Mouse (Mus musculus) ES-Bruce4 (cell line): Measurements from ENCODE around the gene Ntn1. TPM values are rescaled to one million over a fixed set of nuclear protein-coding genes. Genes with fewer than 3 reads are reported as not detected.

Source experiments
- H3K27ac ChIP-seq: 2 replicates; pipeline ENCODE4 v1.5.1; 2012; ENCODE audit warnings: low read length, inconsistent platforms; ENCODE audit not compliant: insufficient read depth
- H3K27me3 ChIP-seq: 2 replicates; pipeline ENCODE4 v1.6.1; 2012; ENCODE audit warnings: mild to moderate bottlenecking, low read length, inconsistent platforms; ENCODE audit not compliant: control insufficient read depth, poor library complexity, insufficient read depth, severe bottlenecking
- H3K36me3 ChIP-seq: 2 replicates; pipeline ENCODE4 v1.6.1; 2012; ENCODE audit warnings: inconsistent platforms, mild to moderate bottlenecking, low read length, moderate library complexity; ENCODE audit not compliant: control insufficient read depth, poor library complexity, insufficient read depth, severe bottlenecking
- H3K4me1 ChIP-seq: one replicate; pipeline ENCODE4 v1.8.1; 2011; ENCODE audit warnings: low read length; ENCODE audit not compliant: control insufficient read depth, insufficient read depth
- H3K4me3 ChIP-seq: 2 replicates; pipeline ENCODE4 v1.5.1; 2011; ENCODE audit warnings: low read depth, mild to moderate bottlenecking, low read length
- H3K9ac ChIP-seq: 2 replicates; pipeline ENCODE4 v1.6.1; 2012; ENCODE audit warnings: low read depth, mild to moderate bottlenecking, inconsistent platforms; ENCODE audit not compliant: poor library complexity, severe bottlenecking
- H3K9me3 ChIP-seq: replicated peaks from 2 replicates; pipeline ENCODE4 v1.6.1; 2012; ENCODE audit warnings: mild to moderate bottlenecking, low read length, inconsistent platforms; ENCODE audit not compliant: control insufficient read depth, poor library complexity, insufficient read depth, severe bottlenecking
- CTCF ChIP-seq: IDR thresholded peaks from one replicate; pipeline ENCODE4 v1.8.1; 2011; ENCODE audit warnings: low read depth, low read length
- EP300 ChIP-seq: IDR thresholded peaks from 2 replicates; pipeline ENCODE4 v1.6.1; 2011; ENCODE audit warnings: low read depth, low read length; ENCODE audit not compliant: insufficient read depth
- POLR2A ChIP-seq: IDR thresholded peaks from one replicate; pipeline ENCODE4 v1.8.1; 2011; ENCODE audit warnings: low read length; ENCODE audit not compliant: insufficient read depth
- polyA plus RNA-seq: library from polyadenylated mRNA; stranded (reverse); fragments of >200 nt; gene quantifications from 2 replicates; pipeline ENCODE4 v1.2.4, GENCODE M21; 2011; ENCODE audit warnings: low read depth; ENCODE audit not compliant: missing spikeins, insufficient read depth, insufficient read length

The Ntn1 gene
- polyA plus RNA-seq, 1 experiment: 22.3 TPM

DNA sequence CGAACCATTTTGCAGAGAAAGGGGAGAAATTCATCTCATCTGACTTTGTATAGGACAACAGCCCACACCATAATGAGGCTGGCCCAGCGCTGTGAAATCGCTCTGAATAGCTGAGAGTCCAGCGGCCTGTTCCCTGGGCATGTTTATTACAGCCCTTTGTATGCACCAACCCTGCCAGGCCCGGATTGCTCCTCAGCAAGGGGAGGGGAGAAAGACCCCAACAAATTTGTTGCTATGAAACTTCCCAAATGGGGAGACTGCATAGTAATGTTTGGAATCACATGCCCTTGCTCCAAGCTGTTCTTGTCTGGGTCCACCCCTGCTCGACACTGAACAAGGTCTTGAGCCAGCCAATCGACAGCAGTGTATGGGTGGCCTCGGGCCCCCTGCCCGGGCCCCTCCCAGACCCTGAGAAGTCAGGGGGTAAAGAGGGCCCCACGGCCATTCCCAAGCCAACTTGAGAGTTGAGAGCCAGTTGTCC is 126.3 kb downstream of the Ntn1 start:
- Histone ChIP-seq H3K9me3 (no peaks in the 10 kb centered on the region), H3K4me3 (no peak overlapping the region), H3K27ac (no peak overlapping the region), H3K9ac (no peak overlapping the region), H3K27me3 (no peaks in the 10 kb centered on the region), H3K36me3 (no peaks in the 10 kb centered on the region), H3K4me1 (no peaks in the 10 kb centered on the region)
- no peak for TF ChIP-seq CTCF
- TF ChIP-seq POLR2A: no peak
- TF ChIP-seq EP300: no peak

DNA sequence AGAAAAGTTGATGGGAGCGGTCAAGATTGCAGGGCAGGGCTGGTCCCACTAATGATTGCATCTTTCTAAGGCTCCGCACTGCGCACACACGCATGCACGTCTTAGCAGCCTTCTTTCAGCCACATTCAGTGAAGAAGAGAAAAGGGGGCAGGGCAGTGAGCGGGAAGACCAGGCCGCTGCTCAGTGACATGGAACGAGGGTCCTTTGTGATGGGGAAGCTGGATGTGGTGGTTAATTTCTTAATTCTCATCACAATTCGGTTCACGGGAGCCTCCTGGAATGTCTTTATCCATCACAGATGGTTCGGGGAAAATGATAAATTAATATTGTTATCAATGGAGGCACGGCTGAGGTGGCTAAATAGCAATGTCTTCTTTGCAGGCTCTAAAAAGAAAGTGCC is 126.8 kb downstream of the Ntn1 start:
- no peak overlapping the region for H3K27ac ChIP-seq
- H3K4me1 ChIP-seq: no peaks in the 10 kb centered on the region
- H3K27me3 ChIP-seq: no peaks in the 10 kb centered on the region
- H3K4me3 ChIP-seq: no peak overlapping the region
- H3K9ac ChIP-seq: no peak overlapping the region
- TF ChIP-seq POLR2A (no peak), EP300 (no peak), CTCF (no peak)
- H3K9me3 ChIP-seq: no peaks in the 10 kb centered on the region
- H3K36me3 ChIP-seq: no peaks in the 10 kb centered on the region

DNA sequence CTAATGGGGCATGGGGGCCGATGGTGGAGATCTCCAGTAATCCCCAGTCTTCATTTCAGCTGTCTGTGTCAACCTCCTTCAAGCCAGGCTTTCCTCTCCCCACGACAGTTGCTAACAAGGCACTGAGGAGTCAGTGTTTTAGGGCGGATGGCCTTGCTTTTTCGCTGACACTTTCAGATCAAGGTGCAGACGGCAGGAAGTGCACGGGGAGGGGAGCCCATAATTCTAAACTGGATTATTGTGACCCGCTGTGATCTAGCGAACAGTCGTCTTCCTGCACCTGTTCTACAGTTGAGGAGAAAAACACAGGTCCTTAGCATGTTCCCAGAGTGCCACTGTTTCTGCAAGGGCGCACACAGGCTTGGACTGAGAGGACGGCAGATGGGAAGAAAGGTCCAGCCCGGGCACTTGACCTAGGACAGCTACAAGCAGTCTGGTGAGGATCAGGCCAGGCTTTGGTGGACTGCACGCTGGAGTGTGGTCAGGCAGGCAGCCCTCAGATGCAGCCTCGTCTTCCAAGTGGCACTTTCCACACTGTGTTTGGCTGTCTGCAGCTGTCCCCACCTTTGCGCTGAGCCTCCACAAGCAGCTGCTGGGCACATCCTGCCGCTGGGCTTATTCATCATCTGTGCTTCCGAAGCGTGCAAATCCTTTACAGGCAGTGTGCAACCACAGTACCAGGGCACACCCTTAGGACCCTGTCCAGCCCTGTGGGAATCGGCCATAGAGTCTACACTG is 129.7 kb downstream of the Ntn1 start:
- H3K4me1 ChIP-seq: no peaks in the 10 kb centered on the region
- H3K9me3 ChIP-seq: no peaks in the 10 kb centered on the region
- TF ChIP-seq CTCF: no peak
- TF ChIP-seq POLR2A: no peak
- TF ChIP-seq EP300: no peak
- no peak overlapping the region for H3K9ac ChIP-seq
- no peaks in the 10 kb centered on the region for H3K36me3 ChIP-seq
- H3K4me3 ChIP-seq: no peak overlapping the region
- no peaks in the 10 kb centered on the region for H3K27me3 ChIP-seq
- H3K27ac ChIP-seq: no peak overlapping the region

DNA sequence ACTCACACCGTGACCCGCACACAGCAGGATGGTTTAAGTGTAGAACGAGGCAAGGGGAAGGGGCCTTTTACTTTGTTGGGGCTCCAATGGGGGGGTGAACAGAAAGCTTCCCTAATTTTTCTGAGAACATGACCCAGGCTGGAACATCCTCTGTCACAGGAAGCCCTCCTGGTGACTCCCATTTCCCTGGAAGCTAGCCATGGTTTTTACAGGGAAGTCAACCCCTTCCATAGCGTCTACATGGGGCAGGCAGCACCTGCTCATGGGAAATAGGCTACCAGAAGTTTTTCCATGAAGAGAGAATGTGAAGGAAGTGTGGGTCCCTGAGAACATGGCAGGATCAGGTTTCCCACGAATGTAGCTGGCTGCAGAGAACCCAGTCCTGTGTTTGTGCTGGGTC is 136.3 kb downstream of the Ntn1 start:
- H3K4me3 ChIP-seq: no peak overlapping the region
- no peaks in the 10 kb centered on the region for H3K9me3 ChIP-seq
- peaks cover 10% of the 10 kb centered on the region for H3K4me1 ChIP-seq
- no peaks in the 10 kb centered on the region for H3K27me3 ChIP-seq
- H3K27ac ChIP-seq: no peak overlapping the region
- TF ChIP-seq CTCF: no peak
- no peak for TF ChIP-seq POLR2A
- no peak for TF ChIP-seq EP300
- no peak overlapping the region for H3K9ac ChIP-seq
- no peaks in the 10 kb centered on the region for H3K36me3 ChIP-seq

DNA sequence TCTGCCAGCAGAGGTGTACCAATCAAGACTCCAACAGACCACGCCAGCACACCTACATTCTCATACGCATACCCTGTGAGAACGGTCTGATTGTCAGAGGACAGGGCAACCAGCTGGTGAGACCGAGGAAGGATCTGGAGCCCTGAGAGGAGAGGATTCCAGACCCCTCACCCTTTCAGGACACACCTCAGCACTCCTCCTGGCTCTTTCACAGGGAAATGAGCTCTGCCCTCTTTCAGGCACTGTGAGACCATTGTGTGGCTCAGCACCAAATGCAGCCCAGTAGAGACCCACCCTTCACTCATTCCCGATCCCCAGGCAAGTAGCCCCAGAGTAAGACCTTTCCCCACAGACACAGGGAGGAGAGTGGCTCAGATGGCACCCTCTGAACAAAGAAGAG is 137.5 kb downstream of the Ntn1 start:
- H3K36me3 ChIP-seq: no peaks in the 10 kb centered on the region; the same call in 1 of the 2 replicates
- H3K9me3 ChIP-seq: no peaks in the 10 kb centered on the region
- H3K27ac ChIP-seq: peak overlapping the region; percentile 47; the same call in 1 of the 2 replicates
- no peaks in the 10 kb centered on the region for H3K27me3 ChIP-seq
- TF ChIP-seq POLR2A: no peak
- peak; percentile 82 for TF ChIP-seq EP300
- peaks cover 10% of the 10 kb centered on the region for H3K4me1 ChIP-seq
- H3K9ac ChIP-seq: no peak overlapping the region
- no peak overlapping the region for H3K4me3 ChIP-seq

DNA sequence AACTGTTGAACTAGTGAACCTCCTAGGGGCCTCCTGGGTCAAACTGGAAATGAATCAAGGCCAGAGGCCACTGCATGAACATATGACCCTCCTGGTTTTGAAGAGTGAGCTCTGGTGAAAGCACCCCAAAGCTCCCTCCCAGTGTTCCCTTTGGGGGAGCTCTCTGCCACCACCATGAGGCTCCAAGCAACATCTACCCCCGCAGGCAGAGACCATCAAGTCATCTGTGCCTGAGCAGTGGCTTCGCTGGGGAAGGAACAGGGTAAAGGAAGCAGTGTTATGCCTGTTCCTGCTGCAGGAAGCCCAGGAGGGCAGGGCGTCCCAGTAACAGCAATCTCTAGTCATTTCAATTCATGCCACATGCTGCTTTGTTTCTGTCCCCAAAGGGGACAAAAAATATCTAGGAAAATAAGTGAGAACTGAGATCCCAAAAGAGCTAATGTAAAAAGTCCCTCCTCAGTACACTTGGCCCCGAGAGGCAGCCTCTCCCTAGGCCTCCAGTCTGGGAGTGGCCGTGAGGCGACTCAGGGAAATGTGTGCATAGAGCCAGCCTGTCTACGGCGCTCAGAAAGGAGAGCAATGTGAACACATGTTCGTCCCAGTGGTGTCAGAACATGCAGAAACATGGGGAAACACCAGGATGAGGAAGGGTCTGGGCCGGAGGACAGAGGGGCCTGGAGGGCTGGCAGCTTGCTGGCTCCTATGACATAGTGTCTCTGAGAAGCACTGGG is 139.3 kb downstream of the Ntn1 start:
- Histone ChIP-seq H3K27ac (no peak overlapping the region), H3K4me3 (no peak overlapping the region), H3K9me3 (no peaks in the 10 kb centered on the region), H3K9ac (no peak overlapping the region), H3K36me3 (no peaks in the 10 kb centered on the region; the same call in 1 of the 2 replicates), H3K27me3 (no peaks in the 10 kb centered on the region), H3K4me1 (peaks cover 10% of the 10 kb centered on the region)
- TF ChIP-seq CTCF: no peak
- no peak for TF ChIP-seq EP300
- no peak for TF ChIP-seq POLR2A
